Mouse (Mus musculus) spleen, postnatal 0 days (tissue): ENCODE results near the gene Maml2. TPM values are rescaled to one million over a fixed set of nuclear protein-coding genes. Genes with fewer than 3 reads are reported as not detected.

Experiments
- polyA plus RNA-seq: library from polyadenylated mRNA; unstranded; fragments of >200 nt; fragmentation: Nextera tagmentation; extraction: Ambion mirVana; gene quantifications from 2 replicates; pipeline ENCODE4 v1.2.1, GENCODE M21; 2015

The Maml2 gene
- 4.4 and 5.2 TPM in 2 replicates for polyA plus RNA-seq

DNA sequence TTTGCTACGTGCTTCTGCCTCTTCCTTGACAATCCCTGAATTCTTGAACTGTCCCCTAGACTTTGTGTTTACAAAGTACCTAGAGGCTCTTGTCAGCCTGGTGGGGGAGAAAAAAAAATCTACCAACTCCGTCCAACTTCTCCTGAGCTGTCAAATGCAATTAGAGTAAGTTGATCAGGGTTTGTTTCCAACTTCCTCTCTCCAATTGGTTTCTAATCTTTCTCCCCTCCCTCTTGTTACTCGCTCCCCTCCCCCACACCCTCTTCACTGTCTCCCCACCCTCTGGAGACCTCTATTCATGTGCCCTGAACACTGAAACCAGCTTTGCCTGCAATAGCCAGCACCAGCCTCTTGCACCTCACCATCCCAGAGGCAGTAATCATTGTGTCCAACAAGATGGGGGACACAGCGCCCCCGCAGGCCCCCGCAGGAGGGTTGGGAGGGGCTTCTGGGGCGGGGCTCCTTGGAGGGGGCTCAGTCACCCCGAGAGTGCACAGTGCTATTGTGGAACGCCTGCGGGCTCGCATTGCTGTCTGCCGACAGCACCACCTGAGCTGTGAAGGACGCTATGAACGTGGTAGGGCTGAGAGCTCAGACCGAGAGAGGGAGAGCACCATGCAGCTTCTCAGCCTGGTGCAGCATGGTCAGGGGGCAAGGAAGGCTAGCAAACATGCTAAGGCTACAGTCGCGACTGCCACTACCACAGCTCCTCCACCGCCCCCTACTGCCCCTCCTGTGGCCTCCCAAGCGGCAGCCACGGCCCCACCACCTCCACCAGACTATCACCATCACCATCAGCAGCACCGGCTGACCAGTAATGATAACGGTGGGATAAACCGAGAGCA lies at the start of gene Maml2:
TSS of gene Maml2 (plus strand) at position 290 of the 845 bp plus-strand sequence.

DNA sequence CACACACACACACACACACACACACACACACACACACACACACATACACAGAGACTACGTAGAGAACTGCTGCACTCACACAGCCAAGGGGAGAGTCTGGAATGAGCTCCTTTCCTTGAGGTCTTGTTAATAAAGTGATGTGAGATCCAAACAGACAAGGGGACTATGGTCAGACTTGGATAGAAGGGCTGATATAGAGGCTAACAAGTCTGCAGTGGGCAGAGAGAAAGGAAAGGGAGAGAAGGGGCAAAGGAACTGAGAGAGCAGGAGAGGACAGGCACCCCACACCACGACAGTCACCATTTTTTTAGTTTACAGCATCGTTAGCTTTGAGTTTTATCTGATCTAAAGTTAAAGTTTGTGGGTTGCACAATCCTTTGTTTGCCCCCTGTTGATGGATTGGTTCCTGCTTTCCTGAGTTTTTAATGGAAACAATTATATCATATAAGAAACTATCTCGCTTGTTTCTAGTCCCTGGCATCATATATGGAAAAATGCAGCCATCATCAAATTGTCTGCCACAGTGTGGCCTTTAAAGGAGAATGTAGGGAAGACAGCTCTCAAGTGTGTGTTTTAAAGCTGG lies 149.0 kb downstream of the Maml2 start, which contains the start of gene Gm17571:
TSS of gene Gm17571 (minus strand) at position 51 of the 583 bp plus-strand sequence.

DNA sequence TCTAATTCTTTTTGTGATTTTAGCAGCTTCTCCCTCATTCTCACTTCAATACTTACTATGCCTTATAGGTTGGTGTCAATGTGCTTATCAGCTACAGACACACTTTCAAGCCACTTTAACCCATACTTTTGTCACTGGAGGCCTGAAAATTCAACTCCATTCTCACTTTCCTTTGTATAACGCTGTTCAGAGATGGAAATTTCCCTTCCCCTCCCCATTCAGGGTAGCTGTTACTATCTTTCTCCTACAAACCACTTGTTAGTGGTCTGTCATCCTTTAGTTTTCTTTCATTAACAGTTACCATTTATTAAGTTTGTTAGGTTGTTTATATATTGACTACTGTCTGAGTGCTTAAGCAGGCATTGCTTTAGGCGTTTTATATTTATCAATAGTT lies 450.6 kb downstream of the Maml2 start, which contains the start of gene Mtmr2:
TSS of gene Mtmr2 (plus strand) at position 7 of the 394 bp plus-strand sequence.

Other genes with a start within 250 kb of the Maml2 start
- gene Jrkl, start 52.1 kb upstream of the Maml2 start, polyA plus RNA-seq = 3.7 and 4.5 TPM in 2 replicates
- gene Ccdc82, start 51.0 kb upstream of the Maml2 start, polyA plus RNA-seq = 12.3 and 14.5 TPM in 2 replicates
- not detected in 2 replicates for gene Gm17571, start 148.8 kb downstream of the Maml2 start, polyA plus RNA-seq